Mouse (Mus musculus): ENCODE measurements around the gene Aif1. TPM values are rescaled to one million over a fixed set of nuclear protein-coding genes. Genes with fewer than 3 reads are reported as not detected.

Gene Aif1
- polyA plus RNA-seq (2015; fragmentation: Nextera tagmentation; extraction: Ambion mirVana), result 36.5 and 52.2 TPM in 2 replicates

GRCm38 (mm10) chr17:35175968-35176367 is at the start of gene Aif1:
TSS of gene Aif1 (minus strand) at chr17:35176068.

GRCm38 (mm10) chr17:35220156-35220952 is 44.5 kb upstream of the Aif1 start, which contains the start of gene Gm16181:
TSS of gene Gm16181 (plus strand) at chr17:35220834.

GRCm38 (mm10) chr17:35204494-35205379 is 28.9 kb upstream of the Aif1 start, which contains the start of gene Lta:
TSS of gene Lta (minus strand) at chr17:35205351.

GRCm38 (mm10) chr17:35201787-35202186 is 25.9 kb upstream of the Aif1 start, which contains the start of gene Tnf:
TSS of gene Tnf (minus strand) at chr17:35202007.

GRCm38 (mm10) chr17:35193881-35194843 is 18.3 kb upstream of the Aif1 start, which contains the start of gene Ltb:
TSS of gene Ltb (plus strand) at chr17:35194439.

GRCm38 (mm10) chr17:35187959-35188610 is 12.2 kb upstream of the Aif1 start, which contains the start of gene Lst1:
TSS of gene Lst1 (minus strand) at chr17:35188439.

GRCm38 (mm10) chr17:35164568-35165450 is 11.1 kb downstream of the Aif1 start, which contains the start of gene Prrc2a:
TSS of gene Prrc2a (minus strand) at chr17:35164897.

GRCm38 (mm10) chr17:35134801-35135590 is 40.9 kb downstream of the Aif1 start, which contains the start of gene Bag6:
TSS of gene Bag6 (plus strand) at chr17:35135178.

GRCm38 (mm10) chr17:35131500-35132173 is 44.2 kb downstream of the Aif1 start, which contains the start of gene Apom:
TSS of gene Apom (minus strand) at chr17:35132050.

GRCm38 (mm10) chr17:35126206-35126611 is 49.7 kb downstream of the Aif1 start, which contains the start of gene D17H6S53E:
TSS of gene D17H6S53E (plus strand) at chr17:35126373.

GRCm38 (mm10) chr17:35121871-35122303 is 54.0 kb downstream of the Aif1 start, which contains the start of gene Csnk2b:
TSS of gene Csnk2b (minus strand) at chr17:35122053.

GRCm38 (mm10) chr17:35121143-35121799 is 54.6 kb downstream of the Aif1 start, which contains the start of gene Gpank1:
TSS of gene Gpank1 (plus strand) at chr17:35121455.

Other genes starting within 250 kb of the Aif1 start
- gene Neu1, start 244.8 kb downstream of the Aif1 start, polyA plus RNA-seq (2015; fragmentation: Nextera tagmentation; extraction: Ambion mirVana), result 15.6 and 21.0 TPM in 2 replicates
- gene Hspa1b, start 216.8 kb downstream of the Aif1 start, polyA plus RNA-seq (2015; fragmentation: Nextera tagmentation; extraction: Ambion mirVana), result 0.13 and 0.32 TPM in 2 replicates
- gene Gm20481, start 206.2 kb downstream of the Aif1 start, polyA plus RNA-seq (2015; fragmentation: Nextera tagmentation; extraction: Ambion mirVana), result not detected in 2 replicates
- 1.7 and 1.8 TPM in 2 replicates for gene Hspa1a, start 203.9 kb downstream of the Aif1 start, polyA plus RNA-seq (2015; fragmentation: Nextera tagmentation; extraction: Ambion mirVana)
- 0.23 and 0.30 TPM in 2 replicates for gene Hspa1l, start 203.4 kb downstream of the Aif1 start, polyA plus RNA-seq (2015; fragmentation: Nextera tagmentation; extraction: Ambion mirVana)
- 138 and 160 TPM in 2 replicates for gene Lsm2, start 194.2 kb downstream of the Aif1 start, polyA plus RNA-seq (2015; fragmentation: Nextera tagmentation; extraction: Ambion mirVana)
- gene Vars, start 175.1 kb downstream of the Aif1 start, polyA plus RNA-seq (2015; fragmentation: Nextera tagmentation; extraction: Ambion mirVana), result 104 and 108 TPM in 2 replicates
- 0.40 and 0.49 TPM in 2 replicates for gene Vwa7, start 159.5 kb downstream of the Aif1 start, polyA plus RNA-seq (2015; fragmentation: Nextera tagmentation; extraction: Ambion mirVana)
- 19.7 and 23.0 TPM in 2 replicates for gene Sapcd1, start 148.1 kb downstream of the Aif1 start, polyA plus RNA-seq (2015; fragmentation: Nextera tagmentation; extraction: Ambion mirVana)
- gene Msh5, start 129.3 kb downstream of the Aif1 start, polyA plus RNA-seq (2015; fragmentation: Nextera tagmentation; extraction: Ambion mirVana), result 6.9 and 8.1 TPM in 2 replicates
- gene Clic1, start 126.1 kb downstream of the Aif1 start, polyA plus RNA-seq (2015; fragmentation: Nextera tagmentation; extraction: Ambion mirVana), result 245 and 258 TPM in 2 replicates
- gene Ddah2, start 117.0 kb downstream of the Aif1 start, polyA plus RNA-seq (2015; fragmentation: Nextera tagmentation; extraction: Ambion mirVana), result 52.0 and 69.5 TPM in 2 replicates
- gene Ly6g6c, start 110.7 kb downstream of the Aif1 start, polyA plus RNA-seq (2015; fragmentation: Nextera tagmentation; extraction: Ambion mirVana), result 0.17 TPM in 1 of 2 replicates, not detected in the other
- 2.5 and 3.1 TPM in 2 replicates for gene Mpig6b, start 109.9 kb downstream of the Aif1 start, polyA plus RNA-seq (2015; fragmentation: Nextera tagmentation; extraction: Ambion mirVana)
- gene Ly6g6e, start 99.2 kb downstream of the Aif1 start, polyA plus RNA-seq (2015; fragmentation: Nextera tagmentation; extraction: Ambion mirVana), result 0.23 and 0.47 TPM in 2 replicates
- 1.2 and 2.1 TPM in 2 replicates for gene Ly6g6d, start 98.0 kb downstream of the Aif1 start, polyA plus RNA-seq (2015; fragmentation: Nextera tagmentation; extraction: Ambion mirVana)
- 1.4 and 2.2 TPM in 2 replicates for gene Ly6g6f, start 90.5 kb downstream of the Aif1 start, polyA plus RNA-seq (2015; fragmentation: Nextera tagmentation; extraction: Ambion mirVana)
- 101 and 108 TPM in 2 replicates for gene Abhd16a, start 86.8 kb downstream of the Aif1 start, polyA plus RNA-seq (2015; fragmentation: Nextera tagmentation; extraction: Ambion mirVana)
- gene Ly6g5c, start 67.8 kb downstream of the Aif1 start, polyA plus RNA-seq (2015; fragmentation: Nextera tagmentation; extraction: Ambion mirVana), result not detected in 2 replicates
- 0.81 and 1.3 TPM in 2 replicates for gene Ly6g5b, start 60.6 kb downstream of the Aif1 start, polyA plus RNA-seq (2015; fragmentation: Nextera tagmentation; extraction: Ambion mirVana)
- 19.0 and 20.3 TPM in 2 replicates for gene Gpank1, start 54.6 kb downstream of the Aif1 start, polyA plus RNA-seq (2015; fragmentation: Nextera tagmentation; extraction: Ambion mirVana)
- gene Csnk2b, start 54.0 kb downstream of the Aif1 start, polyA plus RNA-seq (2015; fragmentation: Nextera tagmentation; extraction: Ambion mirVana), result 191 and 199 TPM in 2 replicates
- 6.7 and 8.1 TPM in 2 replicates for gene D17H6S53E, start 49.7 kb downstream of the Aif1 start, polyA plus RNA-seq (2015; fragmentation: Nextera tagmentation; extraction: Ambion mirVana)
- gene Apom, start 44.0 kb downstream of the Aif1 start, polyA plus RNA-seq (2015; fragmentation: Nextera tagmentation; extraction: Ambion mirVana), result 0.17 and 0.64 TPM in 2 replicates
- 31.2 and 32.4 TPM in 2 replicates for gene Bag6, start 40.9 kb downstream of the Aif1 start, polyA plus RNA-seq (2015; fragmentation: Nextera tagmentation; extraction: Ambion mirVana)
- gene Prrc2a, start 11.2 kb downstream of the Aif1 start, polyA plus RNA-seq (2015; fragmentation: Nextera tagmentation; extraction: Ambion mirVana), result 85.1 and 90.0 TPM in 2 replicates
- 93.5 and 134 TPM in 2 replicates for gene Lst1, start 12.4 kb upstream of the Aif1 start, polyA plus RNA-seq (2015; fragmentation: Nextera tagmentation; extraction: Ambion mirVana)
- gene Ltb, start 18.4 kb upstream of the Aif1 start, polyA plus RNA-seq (2015; fragmentation: Nextera tagmentation; extraction: Ambion mirVana), result 24.4 and 36.4 TPM in 2 replicates
- gene Tnf, start 25.9 kb upstream of the Aif1 start, polyA plus RNA-seq (2015; fragmentation: Nextera tagmentation; extraction: Ambion mirVana), result 1.7 and 2.2 TPM in 2 replicates
- 0.17 and 0.79 TPM in 2 replicates for gene Lta, start 29.3 kb upstream of the Aif1 start, polyA plus RNA-seq (2015; fragmentation: Nextera tagmentation; extraction: Ambion mirVana)
- gene Gm16181, start 44.8 kb upstream of the Aif1 start, polyA plus RNA-seq (2015; fragmentation: Nextera tagmentation; extraction: Ambion mirVana), result 0.82 and 2.5 TPM in 2 replicates
- gene Atp6v1g2, start 57.6 kb upstream of the Aif1 start, polyA plus RNA-seq (2015; fragmentation: Nextera tagmentation; extraction: Ambion mirVana), result 2.3 and 2.4 TPM in 2 replicates
- gene Nfkbil1, start 59.7 kb upstream of the Aif1 start, polyA plus RNA-seq (2015; fragmentation: Nextera tagmentation; extraction: Ambion mirVana), result 7.3 and 8.5 TPM in 2 replicates
- gene Ddx39b, start 65.7 kb upstream of the Aif1 start, polyA plus RNA-seq (2015; fragmentation: Nextera tagmentation; extraction: Ambion mirVana), result 195 TPM in 2 replicates
- 356 and 410 TPM in 2 replicates for gene H2-D1, start 86.7 kb upstream of the Aif1 start, polyA plus RNA-seq (2015; fragmentation: Nextera tagmentation; extraction: Ambion mirVana)
- gene H2-Q1, start 144.3 kb upstream of the Aif1 start, polyA plus RNA-seq (2015; fragmentation: Nextera tagmentation; extraction: Ambion mirVana), result 0.05 TPM in 1 of 2 replicates, not detected in the other
- gene H2-Q2, start 166.2 kb upstream of the Aif1 start, polyA plus RNA-seq (2015; fragmentation: Nextera tagmentation; extraction: Ambion mirVana), result 0.10 and 0.35 TPM in 2 replicates
- gene H2-Q4, start 203.5 kb upstream of the Aif1 start, polyA plus RNA-seq (2015; fragmentation: Nextera tagmentation; extraction: Ambion mirVana), result 5.0 and 6.1 TPM in 2 replicates
- gene H2-Q6, start 248.8 kb upstream of the Aif1 start, polyA plus RNA-seq (2015; fragmentation: Nextera tagmentation; extraction: Ambion mirVana), result 2.0 and 2.4 TPM in 2 replicates

Data from spleen, postnatal 0 days (tissue).